Mouse (Mus musculus) forebrain, postnatal 0 days (tissue): ENCODE results near the gene Pip5k1c. TPM values are rescaled to one million over a fixed set of nuclear protein-coding genes. Genes with fewer than 3 reads are reported as not detected.
A peak's percentile ranks its signal among the peaks of the same experiment; 100 is the strongest.

Experiments
- ATAC-seq: fragments of 200-750 bp; cut with Nextera tagmentation; 2 replicates; pipeline ENCODE4 v1.8.0; 2017; ENCODE audit warnings: mild to moderate bottlenecking, moderate library complexity
- DNase-seq: peaks from one replicate; pipeline ENCODE4 v3.0.0-alpha.2; 2015
- H3K27ac ChIP-seq: fragments of 300-500 bp; sonication (generic); 2 replicates; pipeline ENCODE4 v1.5.1; 2014; ENCODE audit warnings: low read depth, mild to moderate bottlenecking, antibody characterized with exemption, low read length, moderate library complexity, mixed read lengths
- H3K27me3 ChIP-seq: fragments of 300-500 bp; sonication (generic); 2 replicates; pipeline ENCODE4 v1.6.1; 2014; ENCODE audit warnings: mild to moderate bottlenecking, low read length, mixed read lengths; ENCODE audit not compliant: insufficient read depth
- H3K36me3 ChIP-seq: fragments of 300-500 bp; sonication (generic); 2 replicates; pipeline ENCODE4 v1.6.1; 2014; ENCODE audit warnings: mild to moderate bottlenecking, moderate library complexity; ENCODE audit not compliant: insufficient read depth
- H3K4me1 ChIP-seq: fragments of 300-500 bp; sonication (generic); 2 replicates; pipeline ENCODE4 v1.6.1; 2014; ENCODE audit warnings: antibody characterized with exemption; ENCODE audit not compliant: insufficient read depth
- H3K4me2 ChIP-seq: fragments of 300-500 bp; sonication (generic); 2 replicates; pipeline ENCODE4 v1.6.1; 2014; ENCODE audit warnings: low read depth, mild to moderate bottlenecking, moderate library complexity
- H3K4me3 ChIP-seq: fragments of 300-500 bp; sonication (generic); 2 replicates; pipeline ENCODE4 v1.5.1; 2014; ENCODE audit warnings: low read depth, low read length, mixed read lengths
- H3K9ac ChIP-seq: fragments of 300-500 bp; sonication (generic); 2 replicates; pipeline ENCODE4 v1.6.1; 2014; ENCODE audit warnings: mild to moderate bottlenecking
- H3K9me3 ChIP-seq: fragments of 300-500 bp; sonication (generic); 2 replicates; pipeline ENCODE4 v1.6.1; 2016; ENCODE audit warnings: low read length
- CTCF ChIP-seq: sonication (generic); IDR thresholded peaks from 2 replicates; pipeline ENCODE4 v1.5.1; 2016; ENCODE audit warnings: antibody characterized with exemption, control low read depth, low read depth
- WGBS: fragments of 180-500 bp; shearing (Covaris S2); extraction: QIAGEN DNeasy Blood & Tissue Kit; methylation state at CpG from one replicate; pipeline ENCODE4 v1.1.7; 2014; 5-methylcytosine and 5-hydroxymethylcytosine counted together
- polyA plus RNA-seq: library from polyadenylated mRNA; unstranded; fragments of >200 nt; fragmentation: Nextera tagmentation; extraction: Ambion mirVana; gene quantifications from 2 replicates; pipeline ENCODE4 v1.2.1, GENCODE M21; 2015
- total RNA-seq: library from RNA; depleted of rRNA; stranded (reverse); fragments of >200 nt; gene quantifications from 2 replicates; pipeline ENCODE4 v1.2.3, GENCODE M21; 2014

Gene Pip5k1c
- total and polyA plus RNA-seq, 2 experiments from 2014 or later, result 130 to 229 TPM

- no peak for TF ChIP-seq CTCF
- H3K27ac ChIP-seq, result no peak overlapping the region
- H3K4me3 ChIP-seq, result no peak overlapping the region
- no peaks in the 10 kb centered on the region for H3K9me3 ChIP-seq
- peaks cover 8% of the 10 kb centered on the region for H3K4me1 ChIP-seq
- H3K9ac ChIP-seq, result no peak overlapping the region
- no peaks in the 10 kb centered on the region for H3K36me3 ChIP-seq
- H3K27me3 ChIP-seq, result no peaks in the 10 kb centered on the region
- DNase-seq (no peak), ATAC-seq (no peak)
- H3K4me2 ChIP-seq, result peak overlapping the region; percentile 95; the same call in 1 of the 2 replicates
- 43% methylated on average over 12 of the region's 12 CpGs for WGBS
Observed at GRCm38 (mm10) chr10:81356352-81356990, 63.7 kb downstream of the Pip5k1c start.

- Histone ChIP-seq H3K4me2 (peak within 1 kb of the TSS; percentile 95), H3K27ac (no peak within 1 kb of the TSS), H3K4me3 (peak within 1 kb of the TSS; percentile 80), H3K36me3 (no peaks in the 10 kb centered on the region), H3K4me1 (peaks cover 8% of the 10 kb centered on the region), H3K9ac (peak within 1 kb of the TSS; percentile 70), H3K27me3 (no peaks in the 10 kb centered on the region), H3K9me3 (no peaks in the 10 kb centered on the region)
- DNase-seq, result peak; percentile 97
- ATAC-seq, result peak; percentile 96
- WGBS, result 2% methylated on average over 75 of the region's 79 CpGs
- TF ChIP-seq CTCF, result no peak
Observed at GRCm38 (mm10) chr10:81356991-81357844, 64.5 kb downstream of the Pip5k1c start, which contains the start of gene Mfsd12. TSS of gene Mfsd12 (plus strand) at chr10:81357491.

GRCm38 (mm10) chr10:81358209-81358608 lies 65.4 kb downstream of the Pip5k1c start:
- 0 out of 2 replicates have a peak, but pooled peaks cover under 1% of the 10 kb centered on the region for H3K27me3 ChIP-seq
- peak overlapping the region; percentile 80 for H3K4me3 ChIP-seq
- DNase-seq (no peak), ATAC-seq (no peak)
- no peak overlapping the region for H3K27ac ChIP-seq
- H3K4me1 ChIP-seq, result peaks cover 8% of the 10 kb centered on the region
- H3K36me3 ChIP-seq, result 0 out of 2 replicates have a peak, but pooled peaks cover 8% of the 10 kb centered on the region
- H3K9me3 ChIP-seq, result no peaks in the 10 kb centered on the region
- peak overlapping the region; percentile 70 for H3K9ac ChIP-seq
- TF ChIP-seq CTCF, result no peak
- peak overlapping the region; percentile 95 for H3K4me2 ChIP-seq
- WGBS, result 31% methylated on average over 4 of the region's 4 CpGs

GRCm38 (mm10) chr10:81358841-81359240 lies 66.1 kb downstream of the Pip5k1c start:
- WGBS, result 56% methylated on average over 1 of the region's 1 CpGs
- no peak overlapping the region for H3K27ac ChIP-seq
- H3K9me3 ChIP-seq, result no peaks in the 10 kb centered on the region
- 0 out of 2 replicates have a peak, but pooled peaks cover 8% of the 10 kb centered on the region for H3K36me3 ChIP-seq
- H3K9ac ChIP-seq, result no peak overlapping the region
- H3K4me1 ChIP-seq, result peaks cover 8% of the 10 kb centered on the region
- 0 out of 2 replicates have a peak, but pooled peaks cover 7% of the 10 kb centered on the region for H3K27me3 ChIP-seq
- TF ChIP-seq CTCF, result no peak
- ATAC-seq (no peak), DNase-seq (no peak)
- H3K4me3 ChIP-seq, result no peak overlapping the region
- peak overlapping the region; percentile 95; the same call in 1 of the 2 replicates for H3K4me2 ChIP-seq

- TF ChIP-seq CTCF, result no peak
- no peak for ATAC-seq
- Histone ChIP-seq H3K4me3 (no peak overlapping the region), H3K4me2 (no peak overlapping the region), H3K27me3 (0 out of 2 replicates have a peak, but pooled peaks cover 7% of the 10 kb centered on the region), H3K27ac (no peak overlapping the region), H3K4me1 (peaks cover 12% of the 10 kb centered on the region), H3K36me3 (0 out of 2 replicates have a peak, but pooled peaks cover 8% of the 10 kb centered on the region), H3K9ac (no peak overlapping the region), H3K9me3 (no peaks in the 10 kb centered on the region)
- no peak for DNase-seq
- WGBS, result 77% methylated on average over 8 of the region's 8 CpGs
Observed at GRCm38 (mm10) chr10:81360721-81361120, 68.0 kb downstream of the Pip5k1c start.

GRCm38 (mm10) chr10:81362336-81362949 lies 69.7 kb downstream of the Pip5k1c start:
- H3K27me3 ChIP-seq, result 0 out of 2 replicates have a peak, but pooled peaks cover 7% of the 10 kb centered on the region
- DNase-seq (no peak), ATAC-seq (no peak)
- peaks cover 12% of the 10 kb centered on the region for H3K4me1 ChIP-seq
- no peak overlapping the region for H3K27ac ChIP-seq
- no peak overlapping the region for H3K4me3 ChIP-seq
- 81% methylated on average over 12 of the region's 12 CpGs for WGBS
- H3K9me3 ChIP-seq, result no peaks in the 10 kb centered on the region
- no peak overlapping the region for H3K4me2 ChIP-seq
- peaks cover 20% of the 10 kb centered on the region for H3K36me3 ChIP-seq
- no peak for TF ChIP-seq CTCF
- no peak overlapping the region for H3K9ac ChIP-seq
